Mouse (Mus musculus) left cerebral cortex, postnatal 25 days (tissue): ENCODE data around the gene Bbs7. TPM values are rescaled to one million over a fixed set of nuclear protein-coding genes. Genes with fewer than 3 reads are reported as not detected.

Experiments
- total RNA-seq, 2 experiments: library from RNA; stranded (reverse); gene quantifications; 2 replicates each; pipeline ENCODE4 v1.2.3; 2021

The Bbs7 gene
- total RNA-seq, 2 experiments from 2014 or later: 13.3 to 18.8 TPM

Other genes starting within 250 kb of the Bbs7 start
- 10 to 100 TPM; 59.6 to 78.3 TPM for gene Anxa5, start 137.6 kb downstream of the Bbs7 start, total RNA-seq
- gene 1810062G17Rik, start 137.5 kb downstream of the Bbs7 start, total RNA-seq: not detected
- 10 to 100 TPM; 34.3 to 41.5 TPM for gene Gm11549, start 91.7 kb downstream of the Bbs7 start, total RNA-seq
- 10 to 100 TPM; 38.7 to 44.6 TPM for gene Exosc9, start 60.9 kb downstream of the Bbs7 start, total RNA-seq
- 1 to 10 TPM; 1.4 to 1.7 TPM for gene Ccna2, start 41.3 kb downstream of the Bbs7 start, total RNA-seq
- gene Trpc3, start 76.7 kb upstream of the Bbs7 start, total RNA-seq: 10 to 100 TPM; 19.8 to 23.0 TPM
- gene 4932438A13Rik, start 249.6 kb upstream of the Bbs7 start, total RNA-seq: 100 to 1,000 TPM; 112 to 122 TPM